Mouse (Mus musculus): ENCODE results near the gene Hsd17b1.

GRCm38 (mm10) chr11:101089931-101090330, 11.7 kb downstream of the Hsd17b1 start:
- no peak for TF ChIP-seq CTCF (IDR thresholded peaks at IDR 0.05; ENCODE audit: borderline replicate concordance, extremely low read depth, insufficient read depth, insufficient read length)
- no peak for TF ChIP-seq POLR2A (IDR thresholded peaks at IDR 0.05; ENCODE audit: borderline replicate concordance, extremely low read depth, insufficient read depth, insufficient read length, poor library complexity, severe bottlenecking)

All from brain, embryonic 14.5 days (tissue).